Mouse (Mus musculus) kidney, postnatal 0 days (tissue): Measurements from ENCODE around the gene Gli2. TPM values are rescaled to one million over a fixed set of nuclear protein-coding genes. Genes with fewer than 3 reads are reported as not detected.

Source experiments
- ATAC-seq: fragments of 200-750 bp; cut with Nextera tagmentation; replicated peaks from 2 replicates; pipeline ENCODE4 v1.8.0; 2017; ENCODE audit warnings: low read depth, moderate number of reproducible peaks, moderate TSS enrichment, moderate library complexity; ENCODE audit not compliant: low FRiP score
- DNase-seq: peaks from one replicate; pipeline ENCODE4 v3.0.0-alpha.2; 2016; ENCODE audit warnings: low spot score
- H3K27ac ChIP-seq: fragments of 300-500 bp; sonication (generic); 2 replicates; pipeline ENCODE4 v1.5.1; 2014; ENCODE audit warnings: mild to moderate bottlenecking
- H3K27me3 ChIP-seq: fragments of 300-500 bp; sonication (generic); 2 replicates; pipeline ENCODE4 v1.6.1; 2014; ENCODE audit warnings: low read length, mixed read lengths; ENCODE audit not compliant: insufficient read depth
- H3K36me3 ChIP-seq: fragments of 300-500 bp; sonication (generic); 2 replicates; pipeline ENCODE4 v1.6.1; 2014; ENCODE audit warnings: low read length, mixed read lengths; ENCODE audit not compliant: insufficient read depth
- H3K4me1 ChIP-seq: fragments of 300-500 bp; sonication (generic); replicated peaks from 2 replicates; pipeline ENCODE4 v1.6.1; 2014; ENCODE audit warnings: antibody characterized with exemption, low read length, mixed read lengths; ENCODE audit not compliant: insufficient read depth
- H3K4me2 ChIP-seq: fragments of 300-500 bp; sonication (generic); 2 replicates; pipeline ENCODE4 v1.6.1; 2014; ENCODE audit warnings: mild to moderate bottlenecking, low read length, moderate library complexity, mixed read lengths
- H3K4me3 ChIP-seq: fragments of 300-500 bp; sonication (generic); replicated peaks from 2 replicates; pipeline ENCODE4 v1.5.1; 2014; ENCODE audit warnings: low read depth, low read length
- H3K9ac ChIP-seq: fragments of 300-500 bp; sonication (generic); 2 replicates; pipeline ENCODE4 v1.6.1; 2014; ENCODE audit warnings: low read depth, low read length
- H3K9me3 ChIP-seq: fragments of 300-500 bp; sonication (generic); replicated peaks from 2 replicates; pipeline ENCODE4 v1.6.1; 2016; ENCODE audit warnings: low read length, inconsistent platforms, mixed read lengths
- CTCF ChIP-seq: IDR thresholded peaks from 2 replicates; pipeline ENCODE4 v1.5.1; 2016; ENCODE audit warnings: antibody characterized with exemption, low read depth, mild to moderate bottlenecking, moderate library complexity
- WGBS: fragments of 180-500 bp; shearing (Covaris S2); extraction: QIAGEN DNeasy Blood & Tissue Kit; methylation state at CpG from one replicate; pipeline ENCODE4 v1.1.7; 2014; 5-methylcytosine and 5-hydroxymethylcytosine counted together
- polyA plus RNA-seq: library from polyadenylated mRNA; unstranded; fragments of >200 nt; fragmentation: Nextera tagmentation; extraction: Ambion mirVana; gene quantifications from 2 replicates; pipeline ENCODE4 v1.2.1, GENCODE M21; 2015

The Gli2 gene
- polyA plus RNA-seq, 1 experiment from 2014 or later, result 2.6 TPM

- no peak for TF ChIP-seq CTCF
- Histone ChIP-seq H3K4me3 (no peak overlapping the region), H3K9ac (no peak overlapping the region), H3K36me3 (no peaks in the 10 kb centered on the region), H3K27me3 (no peaks in the 10 kb centered on the region), H3K9me3 (no peaks in the 10 kb centered on the region), H3K4me2 (no peak overlapping the region), H3K27ac (no peak overlapping the region), H3K4me1 (0 out of 2 replicates have a peak, but pooled peaks cover 3% of the 10 kb centered on the region)
- no peak for DNase-seq
- 73% methylated on average over 3 of the region's 3 CpGs for WGBS
- no peak for ATAC-seq
Measured at GRCm38 (mm10) chr1:118953031-118953430, 100.4 kb downstream of the Gli2 start.

GRCm38 (mm10) chr1:118952318-118952717 lies 101.1 kb downstream of the Gli2 start:
- DNase-seq, result peak; percentile 86
- Histone ChIP-seq H3K27me3 (no peaks in the 10 kb centered on the region), H3K9me3 (no peaks in the 10 kb centered on the region), H3K9ac (no peak overlapping the region), H3K4me3 (no peak overlapping the region), H3K27ac (no peak overlapping the region), H3K4me1 (0 out of 2 replicates have a peak, but pooled peaks cover 3% of the 10 kb centered on the region), H3K36me3 (no peaks in the 10 kb centered on the region), H3K4me2 (no peak overlapping the region)
- no peak for TF ChIP-seq CTCF
- peak; percentile 31; the same call in 1 of the 2 replicates for ATAC-seq
- 20% methylated on average over 5 of the region's 5 CpGs for WGBS

- TF ChIP-seq CTCF, result no peak
- ATAC-seq, result no peak
- no peak overlapping the region for H3K9ac ChIP-seq
Measured at GRCm38 (mm10) chr1:118948407-118948806, 105.0 kb downstream of the Gli2 start.

GRCm38 (mm10) chr1:118947221-118947620 lies 106.2 kb downstream of the Gli2 start:
- no peak for TF ChIP-seq CTCF
- Histone ChIP-seq H3K9me3 (no peaks in the 10 kb centered on the region), H3K27ac (no peak overlapping the region), H3K4me2 (no peak overlapping the region), H3K4me3 (no peak overlapping the region), H3K36me3 (no peaks in the 10 kb centered on the region), H3K27me3 (no peaks in the 10 kb centered on the region), H3K4me1 (no peaks in the 10 kb centered on the region), H3K9ac (no peak overlapping the region)
- ATAC-seq (no peak), DNase-seq (no peak)
- 94% methylated on average over 4 of the region's 4 CpGs for WGBS

More at GRCm38 (mm10) chr1:118948407-118948806, 105.0 kb downstream of the Gli2 start:
- DNase-seq, result no peak
- no peak overlapping the region for H3K27ac ChIP-seq
- no peaks in the 10 kb centered on the region for H3K9me3 ChIP-seq
- H3K36me3 ChIP-seq, result no peaks in the 10 kb centered on the region
- WGBS, result 93% methylated on average over 2 of the region's 2 CpGs
- no peaks in the 10 kb centered on the region for H3K27me3 ChIP-seq
- H3K4me2 ChIP-seq, result no peak overlapping the region
- H3K4me3 ChIP-seq, result no peak overlapping the region
- no peaks in the 10 kb centered on the region for H3K4me1 ChIP-seq

- H3K27ac ChIP-seq, result no peak overlapping the region
- H3K4me1 ChIP-seq, result no peaks in the 10 kb centered on the region; the same call in 1 of the 2 replicates
- no peak overlapping the region for H3K9ac ChIP-seq
- TF ChIP-seq CTCF, result no peak
- WGBS, result 63% methylated on average over 8 of the region's 8 CpGs
- no peaks in the 10 kb centered on the region for H3K27me3 ChIP-seq
- no peak for DNase-seq
- ATAC-seq, result no peak
- no peak overlapping the region for H3K4me3 ChIP-seq
- no peak overlapping the region for H3K4me2 ChIP-seq
- no peaks in the 10 kb centered on the region for H3K9me3 ChIP-seq
- H3K36me3 ChIP-seq, result no peaks in the 10 kb centered on the region
Measured at GRCm38 (mm10) chr1:118941336-118941735, 112.1 kb downstream of the Gli2 start.

GRCm38 (mm10) chr1:118940269-118940840 lies 113.1 kb downstream of the Gli2 start:
- H3K9me3 ChIP-seq, result no peaks in the 10 kb centered on the region
- H3K4me3 ChIP-seq, result no peak overlapping the region
- WGBS, result 50% methylated on average over 5 of the region's 5 CpGs
- no peak overlapping the region for H3K4me2 ChIP-seq
- DNase-seq (no peak), ATAC-seq (no peak)
- no peak for TF ChIP-seq CTCF
- H3K4me1 ChIP-seq, result peaks cover 7% of the 10 kb centered on the region; the same call in 1 of the 2 replicates
- H3K36me3 ChIP-seq, result no peaks in the 10 kb centered on the region
- H3K27me3 ChIP-seq, result no peaks in the 10 kb centered on the region
- no peak overlapping the region for H3K9ac ChIP-seq
- no peak overlapping the region for H3K27ac ChIP-seq

GRCm38 (mm10) chr1:118938206-118938605 lies 115.2 kb downstream of the Gli2 start:
- WGBS, result 66% methylated on average over 4 of the region's 4 CpGs
- no peaks in the 10 kb centered on the region for H3K9me3 ChIP-seq
- DNase-seq (no peak), ATAC-seq (no peak)
- TF ChIP-seq CTCF, result no peak
- H3K4me3 ChIP-seq, result no peak overlapping the region
- no peaks in the 10 kb centered on the region for H3K27me3 ChIP-seq
- no peaks in the 10 kb centered on the region for H3K36me3 ChIP-seq
- H3K4me2 ChIP-seq, result no peak overlapping the region
- H3K4me1 ChIP-seq, result peaks cover 7% of the 10 kb centered on the region
- H3K9ac ChIP-seq, result no peak overlapping the region
- no peak overlapping the region for H3K27ac ChIP-seq
